Mouse (Mus musculus): ENCODE data around the gene Pbld1.

DNA sequence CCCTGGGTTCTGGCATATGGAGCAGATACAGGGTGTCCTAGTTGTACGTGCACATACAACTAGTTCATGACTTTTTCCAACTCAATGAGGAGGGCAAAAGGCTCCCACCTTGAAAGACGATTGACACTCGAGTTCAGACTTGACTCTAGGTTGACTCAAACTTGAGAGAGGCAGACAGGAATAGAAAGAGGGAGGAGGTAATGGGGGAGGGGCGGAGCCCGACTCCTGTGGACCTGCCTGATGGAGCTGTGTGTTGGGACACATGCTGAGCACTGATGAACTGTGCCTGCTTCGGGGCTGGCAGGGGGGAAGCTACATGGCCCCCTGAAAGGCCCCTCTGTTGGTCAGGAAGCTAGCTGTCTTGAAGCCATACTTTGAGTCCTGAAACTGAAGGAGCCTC is 7.0 kb upstream of the Pbld1 start:
- TF ChIP-seq POLR2A (IDR thresholded peaks at IDR 0.05; ENCODE audit: control insufficient read depth, extremely low read depth, insufficient read depth, low read length, poor library complexity) (no peak), CTCF (IDR thresholded peaks at IDR 0.05; ENCODE audit: borderline replicate concordance, control insufficient read depth, extremely low read depth, insufficient read depth, low read length, poor library complexity) (no peak)

Data from thymus, adult 2 months (tissue).